Mouse (Mus musculus) left cerebral cortex, postnatal 10 days (tissue): ENCODE results near the gene Polr3b. TPM values are rescaled to one million over a fixed set of nuclear protein-coding genes. Genes with fewer than 3 reads are reported as not detected.

Experiments used
- total RNA-seq, 2 experiments: library from RNA; stranded (reverse); gene quantifications; 2 replicates each; pipeline ENCODE4 v1.2.3; 2021

The Polr3b gene
- total RNA-seq, 2 experiments from 2014 or later: 16.1 to 16.5 TPM

Other genes starting within 250 kb of the Polr3b start
- 10 to 100 TPM; 47.7 to 55.0 TPM for gene Nuak1, start 181.7 kb upstream of the Polr3b start, total RNA-seq
- gene Ckap4, start 88.2 kb upstream of the Polr3b start, total RNA-seq: 10 to 100 TPM; 40.1 to 42.1 TPM
- gene Tcp11l2, start 45.7 kb upstream of the Polr3b start, total RNA-seq: 10 to 100 TPM; 17.7 to 17.9 TPM
- 10 to 100 TPM in 1 of 2 experiments, 1 to 10 TPM in 1; 7.8 to 10.2 TPM for gene Rfx4, start 133.8 kb downstream of the Polr3b start, total RNA-seq